Mouse (Mus musculus): ENCODE results near the gene Gabrq.
A peak's percentile ranks its signal among the peaks of the same experiment; 100 is the strongest.

The Gabrq gene

DNA sequence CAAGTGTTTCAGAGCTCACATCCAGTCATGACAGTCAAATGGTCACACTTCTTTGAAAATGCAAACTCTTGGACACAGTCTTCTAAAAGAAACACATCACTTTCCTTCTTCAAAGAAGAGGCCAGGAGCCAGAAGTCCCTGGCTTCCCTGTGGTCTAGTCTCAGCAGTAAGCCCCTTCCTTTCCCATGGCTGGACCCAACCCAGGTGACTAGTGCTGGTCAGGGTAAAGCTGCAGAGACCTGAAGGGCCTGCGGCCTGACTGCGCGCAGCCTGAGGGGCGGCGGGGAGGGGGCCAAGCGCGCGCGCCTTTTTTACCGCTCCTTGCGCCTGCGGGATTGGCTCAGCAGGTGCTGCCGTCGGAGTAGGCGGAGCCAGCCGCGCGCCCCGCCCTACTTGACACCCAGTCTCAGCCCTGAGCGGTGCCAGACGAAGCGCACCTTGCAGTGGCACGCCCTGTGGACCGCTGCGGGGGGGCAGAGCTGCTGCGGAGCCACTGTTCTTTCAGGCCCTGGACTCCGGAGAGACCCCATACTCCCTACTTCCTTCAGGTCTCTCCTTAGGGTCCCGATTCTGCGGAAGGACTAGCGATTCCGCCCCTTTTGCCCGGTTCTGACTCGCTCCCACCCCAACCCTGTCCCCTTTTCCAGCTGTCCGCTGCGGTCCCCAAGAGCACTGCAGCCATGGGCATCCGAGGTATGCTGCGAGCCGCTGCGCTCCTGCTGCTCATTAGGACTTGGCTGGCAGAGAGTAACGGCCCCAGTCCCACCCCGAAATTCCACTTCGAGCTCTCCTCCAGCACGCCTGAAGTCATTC lies at the start of gene Gabrq:
Gene Gabrq (plus strand): TSS at position 403 of the 813 bp plus-strand sequence.
- DNase-seq (ENCODE audit: low spot score): no peak

DNA sequence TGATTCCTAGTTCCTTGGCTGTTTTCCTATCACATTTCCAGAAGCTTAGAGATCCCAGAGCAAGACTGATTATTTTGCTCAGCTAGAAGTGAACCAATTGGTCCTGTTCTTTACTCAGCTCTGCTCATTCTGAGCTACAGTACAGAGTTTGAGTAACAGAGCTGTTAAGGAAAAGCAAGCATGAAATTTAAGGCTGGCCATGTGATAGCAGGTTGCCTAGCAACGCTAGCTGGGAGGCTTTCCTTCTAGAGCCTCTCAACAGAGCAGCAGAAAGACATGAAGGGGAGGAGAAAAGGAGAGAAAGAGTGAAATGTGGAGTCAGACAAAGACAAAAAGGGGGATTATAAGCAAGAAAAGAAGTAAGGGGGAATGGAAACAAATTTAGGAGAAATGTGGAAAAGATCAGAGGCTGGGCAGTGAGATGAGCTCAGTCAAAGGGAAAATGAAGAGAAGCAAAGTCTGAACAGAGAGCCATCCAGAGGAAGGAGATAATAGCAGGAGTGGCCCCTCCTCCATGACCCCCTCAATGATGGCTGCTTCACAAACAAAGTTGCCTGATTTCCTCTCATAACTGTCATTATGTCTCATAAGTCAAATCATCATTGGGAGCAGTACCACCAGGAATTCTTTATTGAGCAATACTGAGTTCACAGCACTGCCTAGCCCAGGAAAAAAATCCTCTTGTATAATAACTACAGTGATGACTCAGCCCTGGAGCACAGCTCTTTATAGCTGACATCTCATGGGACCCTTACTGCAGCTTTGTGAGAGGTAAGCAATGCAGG lies 36.0 kb upstream of the Gabrq start:
- DNase-seq (ENCODE audit: low spot score): no peak

DNA sequence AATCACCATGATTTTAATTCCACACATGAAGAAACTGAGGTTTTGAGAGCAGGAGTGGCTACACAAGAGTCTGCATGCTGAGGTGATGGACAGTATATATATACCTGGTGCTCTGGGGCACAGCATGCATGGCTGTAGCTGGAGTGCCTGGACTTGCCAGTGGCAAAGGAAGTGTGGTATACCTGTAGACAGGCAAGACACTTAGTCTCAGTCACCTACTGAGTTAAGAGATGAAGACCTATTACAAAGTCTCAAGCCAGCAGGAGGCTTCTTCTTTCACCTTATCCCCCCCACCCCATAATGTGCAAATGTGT lies 35.5 kb upstream of the Gabrq start:
- DNase-seq (ENCODE audit: low spot score): no peak

DNA sequence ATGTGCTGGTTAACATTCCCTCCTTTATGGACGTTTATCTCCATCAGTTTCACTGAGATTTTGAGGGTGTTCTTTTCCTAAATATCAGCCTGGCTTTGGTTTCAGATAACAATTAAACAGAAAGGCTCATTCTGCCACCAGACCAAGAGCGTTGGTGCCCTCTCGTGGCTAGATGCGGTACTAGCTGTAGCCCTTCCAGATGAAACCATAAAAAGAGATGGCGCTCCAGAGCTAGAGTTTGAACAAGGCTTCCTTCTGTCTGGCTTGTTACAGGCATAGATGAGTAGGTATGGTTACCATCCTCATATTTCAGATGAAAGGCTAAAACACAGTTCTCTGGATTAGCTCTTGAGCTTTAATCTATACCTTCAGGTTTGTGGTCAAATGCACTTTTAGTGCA lies 5.4 kb upstream of the Gabrq start:
- DNase-seq (ENCODE audit: low spot score): peak; percentile 38

DNA sequence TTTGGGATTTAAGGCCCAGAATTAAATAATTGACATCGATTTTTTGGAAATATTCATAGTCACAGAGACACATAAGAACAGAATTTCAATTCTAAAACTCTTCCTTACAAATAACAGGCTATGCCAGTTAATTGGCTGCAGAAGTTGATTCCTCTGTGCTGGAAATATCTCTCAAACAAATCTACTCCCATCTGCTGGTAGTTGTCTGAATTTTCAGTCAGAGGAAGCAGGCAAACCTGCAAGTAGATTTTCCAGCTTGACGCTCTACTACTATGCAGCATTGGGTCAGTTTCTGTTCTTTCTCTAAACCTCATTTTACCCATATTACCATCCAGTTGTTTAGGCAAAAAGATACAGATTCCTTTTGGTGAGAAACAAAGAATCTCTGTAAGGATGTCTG lies 1.7 kb upstream of the Gabrq start:
- no peak for DNase-seq (ENCODE audit: low spot score)

DNA sequence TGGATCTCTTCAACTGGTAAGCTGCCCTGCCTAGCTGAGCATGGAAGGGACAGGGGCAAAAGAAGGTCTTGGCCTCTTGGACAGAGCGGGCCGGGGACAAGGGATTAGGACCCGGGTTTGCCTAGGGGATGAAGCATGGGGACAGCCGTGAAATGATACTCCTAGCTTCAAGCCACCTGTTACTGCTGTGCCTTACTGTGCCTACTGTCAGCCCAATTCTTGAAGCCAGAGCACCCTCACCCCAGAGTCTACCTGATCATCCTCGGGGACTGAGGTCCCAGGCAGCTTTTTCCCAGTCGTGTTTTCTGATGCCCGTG lies 569 bp downstream of the Gabrq start:
- DNase-seq (ENCODE audit: low spot score): no peak
